In the genomic region with DNA sequence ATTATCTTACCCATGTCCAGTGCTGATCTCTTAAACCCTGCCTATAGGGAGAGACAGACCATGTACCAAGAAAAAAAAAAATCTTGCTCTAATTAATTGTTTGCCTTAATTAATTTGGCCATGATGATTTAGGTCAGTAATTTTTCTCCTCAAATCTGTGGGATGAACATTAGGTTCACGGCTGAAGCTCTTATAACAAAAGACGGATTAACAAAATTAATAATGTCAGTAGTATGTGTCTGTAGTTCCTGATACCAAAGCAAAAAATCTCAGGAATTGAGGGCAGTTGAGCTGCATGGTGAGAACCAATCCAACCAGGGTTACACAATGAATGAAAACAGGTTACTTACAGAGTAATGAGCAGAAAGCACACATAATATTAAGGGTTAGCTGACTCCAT, we compare ENCODE assay signal across 15 mouse cellular contexts.
"Had no signal": no experiment of that assay in that cellular context is flagged by ENCODE, and none has a peak within 500 bp of the region (broad histone marks: within the 10 kb centered on the region; RNA-seq: fewer than 3 reads in every experiment).

No protein-coding gene starts in this region.

- H3K9ac ChIP-seq: lung, embryonic 14.5 days; midbrain, embryonic 13.5 days; midbrain, embryonic 15.5 days; neural tube, embryonic 12.5 days; stomach, embryonic 15.5 days had no signal

- DNase-seq: lung, adult 18-20 months; lung, embryonic 14.5 days; lung, postnatal 14 days; lung, postnatal 36 days; right cerebral cortex, postnatal 14 days; thymus, adult 2 months; thymus, postnatal 36 days had no signal

- H3K9me3 ChIP-seq: midbrain, embryonic 13.5 days; midbrain, embryonic 15.5 days; neural tube, embryonic 12.5 days; stomach, embryonic 15.5 days had no signal

- H3K4me3 ChIP-seq: megakaryocyte, embryonic 14.5 days; midbrain, embryonic 13.5 days; midbrain, embryonic 15.5 days; neural tube, embryonic 12.5 days; stomach, embryonic 15.5 days had no signal

- H3K4me1 ChIP-seq: megakaryocyte, embryonic 14.5 days; midbrain, embryonic 13.5 days; midbrain, embryonic 15.5 days; neural tube, embryonic 12.5 days; stomach, embryonic 15.5 days had no signal

- H3K27ac ChIP-seq: macrophage; midbrain, embryonic 13.5 days; midbrain, embryonic 15.5 days; neural tube, embryonic 12.5 days; stomach, embryonic 15.5 days; stomach, postnatal 0 days had no signal

- H3K36me3 ChIP-seq: midbrain, embryonic 13.5 days; midbrain, embryonic 15.5 days; neural tube, embryonic 12.5 days; stomach, embryonic 15.5 days had no signal

- H3K27me3 ChIP-seq: megakaryocyte, embryonic 14.5 days; midbrain, embryonic 13.5 days; midbrain, embryonic 15.5 days; neural tube, embryonic 12.5 days; stomach, embryonic 15.5 days had no signal

- ATAC-seq: midbrain, embryonic 13.5 days; midbrain, embryonic 15.5 days had no signal

- H3K4me2 ChIP-seq: lung, embryonic 14.5 days; midbrain, embryonic 11.5 days; midbrain, embryonic 13.5 days; midbrain, embryonic 15.5 days; neural tube, embryonic 12.5 days; stomach, embryonic 15.5 days had no signal
